Mouse (Mus musculus) layer of hippocampus, adult 2 months (tissue): ENCODE data around the gene Ptch1. TPM values are rescaled to one million over a fixed set of nuclear protein-coding genes. Genes with fewer than 3 reads are reported as not detected.

ENCODE experiments used
- DNase-seq, 2 experiments: peaks; one replicate each; pipeline ENCODE4 v3.0.0; 2022; ENCODE audit warnings: low spot score in 2 of 2
- H3K27ac ChIP-seq: fragments of 200-600 bp; 2 replicates; pipeline ENCODE4 v1.8.1; 2022
- H3K4me3 ChIP-seq: fragments of 200-600 bp; 2 replicates; pipeline ENCODE4 v1.8.1; 2022; ENCODE audit warnings: mild to moderate bottlenecking
- CTCF ChIP-seq: fragments of 200-600 bp; conservative IDR thresholded peaks from 2 replicates; pipeline ENCODE4 v1.8.1; 2022; ENCODE audit warnings: antibody characterized with exemption, mild to moderate bottlenecking, moderate library complexity
- total RNA-seq, 2 experiments: library from RNA; stranded (reverse); gene quantifications; 2 replicates each; pipeline ENCODE4 v1.2.3; 2021

Ptch1 gene
- total RNA-seq, 2 experiments from 2014 or later = 43.9 to 45.4 TPM

- no peak for TF ChIP-seq CTCF
- H3K27ac ChIP-seq = no peak within 1 kb of the TSS
- no peak within 1 kb of the TSS for H3K4me3 ChIP-seq
- no peak for DNase-seq
Observed at GRCm38 (mm10) chr13:63496646-63497582, 76.5 kb downstream of the Ptch1 start, which contains the start of gene Fancc. Fancc (minus strand) TSS chr13:63497278.

DNA sequence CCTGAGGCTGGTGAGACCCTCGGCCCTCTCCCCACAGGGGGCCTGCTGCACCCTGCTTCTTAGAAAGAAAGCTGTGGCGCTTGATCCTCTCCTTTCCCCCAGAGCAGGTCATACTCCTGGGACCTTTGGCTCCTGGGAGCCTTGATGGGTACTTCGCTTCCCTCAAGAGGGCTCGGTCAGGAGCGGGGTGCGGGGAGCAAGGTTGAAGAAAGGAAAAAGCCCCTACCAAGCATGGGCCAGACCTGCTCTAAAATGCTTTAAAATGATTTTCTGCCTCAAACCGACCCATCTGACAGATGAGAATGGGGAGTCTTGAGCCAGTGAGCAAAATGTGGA lies 85.7 kb downstream of the Ptch1 start:
- TF ChIP-seq CTCF = no peak
- Histone ChIP-seq H3K27ac (no peak overlapping the region), H3K4me3 (no peak overlapping the region)
- DNase-seq = no peak

DNA sequence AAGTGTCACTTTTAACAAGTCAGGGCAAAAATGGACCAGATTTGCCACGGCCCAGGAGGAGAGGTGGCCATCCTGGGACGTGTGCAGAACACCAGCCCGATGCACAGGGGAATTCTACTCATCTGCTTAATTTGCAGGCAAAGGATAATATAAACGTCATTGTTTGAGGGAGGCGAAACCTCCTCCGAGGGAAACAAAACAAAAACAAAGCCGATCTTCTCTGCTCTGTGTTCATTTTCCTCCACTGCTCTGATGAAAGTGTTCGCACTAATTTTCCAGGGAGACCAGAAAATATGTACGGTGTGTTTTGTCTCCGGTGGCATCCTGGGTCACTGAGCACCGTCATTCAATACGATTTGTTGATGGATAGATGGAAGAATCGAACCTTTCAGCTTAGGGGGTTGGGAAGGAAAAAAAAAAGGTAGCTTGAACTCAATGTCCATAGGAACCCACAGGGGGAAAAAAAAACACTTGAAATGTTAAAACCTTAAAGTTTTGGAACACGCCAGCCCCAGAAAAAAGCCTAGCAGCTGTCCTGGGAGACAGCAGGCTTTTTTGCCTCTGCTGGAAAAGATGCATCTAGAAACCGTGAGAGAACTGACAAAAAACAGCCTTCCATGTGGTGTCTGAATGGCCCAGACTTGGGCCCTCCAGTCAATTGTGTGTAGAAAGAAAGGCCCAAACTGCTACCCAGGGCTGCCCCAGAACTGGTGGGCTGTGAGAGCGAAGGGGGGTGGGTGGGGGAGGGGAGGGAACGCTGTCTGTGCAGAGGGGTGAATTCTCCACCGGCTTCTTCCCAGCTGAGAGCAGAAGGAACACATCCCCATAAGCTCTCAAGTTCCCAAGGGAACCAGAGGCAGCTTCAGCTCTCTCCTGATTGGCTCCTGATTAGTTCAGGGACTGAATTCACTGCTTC lies 86.3 kb downstream of the Ptch1 start:
- TF ChIP-seq CTCF = no peak
- DNase-seq = no peak
- no peak overlapping the region for H3K4me3 ChIP-seq
- H3K27ac ChIP-seq = no peak overlapping the region

- no peak for DNase-seq
- no peak for TF ChIP-seq CTCF
- Histone ChIP-seq H3K4me3 (no peak overlapping the region), H3K27ac (no peak overlapping the region)
Observed at GRCm38 (mm10) chr13:63475356-63475755, 98.0 kb downstream of the Ptch1 start.

Other genes starting within 250 kb of the Ptch1 start
- 1 to 10 TPM; 6.5 to 9.5 TPM for gene Fancc, start 76.3 kb downstream of the Ptch1 start, total RNA-seq
- gene Ercc6l2, start 241.6 kb upstream of the Ptch1 start, total RNA-seq = 10 to 100 TPM; 19.6 to 21.1 TPM